Mouse (Mus musculus) forelimb bud, embryonic 11.5 days (tissue): Measurements from ENCODE around the gene Utp11.

Experiments
- DNase-seq: peaks from one replicate; pipeline ENCODE4 v3.0.0-alpha.2; 2012; ENCODE audit warnings: low read depth, low spot score

Gene Utp11

DNA sequence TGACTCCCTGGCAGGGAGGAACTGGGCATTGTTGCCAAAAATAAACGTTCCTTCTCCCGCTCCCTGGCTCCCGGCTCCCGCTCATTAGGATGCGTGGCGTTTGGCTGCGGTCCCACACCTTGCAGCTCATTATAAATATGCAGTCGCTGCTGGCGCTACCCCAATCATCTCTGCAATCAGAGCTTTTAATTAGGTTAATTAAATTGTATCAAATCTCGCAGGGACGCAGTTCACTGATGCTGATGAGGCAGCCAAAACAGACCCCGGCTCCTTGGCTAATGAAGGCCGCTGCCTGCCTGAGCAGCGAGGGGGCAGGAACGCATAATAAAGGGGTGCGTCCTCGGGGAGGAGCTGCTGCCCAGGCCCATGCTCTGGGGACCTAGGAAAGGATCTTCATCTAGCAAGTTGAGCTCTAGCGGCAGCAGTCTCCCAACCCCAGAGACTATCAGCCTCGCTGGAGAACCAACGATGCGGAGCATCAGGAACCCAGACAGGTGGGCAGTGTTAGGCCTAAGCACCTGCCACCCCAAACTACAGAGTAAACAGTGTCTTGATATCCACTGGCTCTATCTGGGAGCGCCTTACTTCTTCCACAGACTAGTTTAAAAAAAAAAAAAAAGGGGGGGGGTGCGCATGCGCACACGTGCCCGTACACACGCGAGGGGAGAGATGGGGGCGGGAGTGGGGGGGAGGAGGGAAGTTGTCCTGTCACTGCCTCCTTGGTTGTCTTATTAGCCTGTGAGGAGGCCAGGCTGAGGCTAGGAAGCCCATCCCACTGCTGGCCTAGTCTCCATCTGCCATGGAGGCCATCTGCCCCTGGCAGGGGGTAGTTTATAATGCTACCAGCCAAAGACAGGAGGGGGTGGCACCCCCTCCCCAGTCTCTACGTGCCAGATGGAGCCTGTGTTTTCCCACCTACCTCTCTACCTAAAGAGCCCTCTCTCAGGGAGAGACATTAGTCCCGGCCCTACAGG is 20.8 kb downstream of the Utp11 start:
- DNase-seq = no peak

DNA sequence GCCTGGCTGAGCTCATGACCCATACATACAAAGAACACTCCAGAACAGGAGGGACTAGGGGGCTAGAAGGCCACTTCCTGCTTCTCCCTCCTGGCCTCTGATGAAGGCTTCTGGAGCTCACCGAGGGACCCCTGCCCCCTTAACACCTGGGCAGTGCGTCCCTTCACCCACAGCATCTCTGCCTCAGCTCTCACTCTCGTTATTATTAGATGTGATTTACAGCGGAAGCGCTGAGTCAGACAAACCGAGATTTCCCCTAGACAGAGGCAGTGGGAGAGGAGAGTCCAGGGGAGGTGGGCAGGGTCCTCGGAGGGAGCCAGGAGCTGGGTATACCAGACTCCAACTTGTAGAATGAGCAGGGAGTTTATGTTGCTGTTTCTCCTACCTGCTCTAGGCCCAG is 21.8 kb downstream of the Utp11 start:
- DNase-seq = no peak

DNA sequence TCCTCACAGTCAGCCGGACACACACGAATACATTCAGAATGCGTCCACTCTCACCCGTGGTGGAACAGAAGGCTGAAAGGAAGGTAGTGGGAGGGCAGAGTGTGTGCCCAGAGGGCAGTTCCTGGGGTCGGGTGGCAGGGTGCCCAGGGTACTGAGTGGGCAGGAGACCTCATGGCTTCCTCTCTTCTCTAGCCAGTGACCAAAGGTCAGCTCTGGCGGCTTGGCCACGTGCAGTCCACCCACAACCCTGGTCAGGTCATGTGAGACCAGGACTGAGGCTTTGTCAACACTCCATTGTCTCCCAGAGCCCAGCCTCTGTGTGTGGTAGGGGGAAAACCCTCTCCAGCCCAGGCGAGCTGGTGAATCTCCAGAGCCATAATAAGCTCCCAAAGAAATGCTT is 23.2 kb downstream of the Utp11 start:
- DNase-seq = no peak

DNA sequence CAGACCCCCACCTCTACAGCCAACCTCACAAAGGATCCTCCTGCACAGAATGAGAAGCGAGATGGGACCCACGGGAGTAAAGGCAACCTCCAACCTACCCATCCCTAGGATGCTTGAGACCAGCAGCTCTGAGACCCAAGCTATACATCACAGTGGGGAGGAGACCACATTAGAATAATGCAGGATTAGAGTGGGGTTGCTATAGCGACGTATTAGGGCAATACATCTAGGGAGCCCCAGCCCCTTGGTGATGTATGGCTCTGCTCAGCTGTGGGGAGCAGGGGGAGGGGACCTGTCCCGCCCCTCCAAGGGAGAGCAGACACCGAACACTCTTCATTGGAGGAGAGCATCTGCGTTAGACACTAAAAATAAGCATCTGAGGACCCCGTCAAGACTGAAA is 25.3 kb downstream of the Utp11 start:
- DNase-seq = no peak

DNA sequence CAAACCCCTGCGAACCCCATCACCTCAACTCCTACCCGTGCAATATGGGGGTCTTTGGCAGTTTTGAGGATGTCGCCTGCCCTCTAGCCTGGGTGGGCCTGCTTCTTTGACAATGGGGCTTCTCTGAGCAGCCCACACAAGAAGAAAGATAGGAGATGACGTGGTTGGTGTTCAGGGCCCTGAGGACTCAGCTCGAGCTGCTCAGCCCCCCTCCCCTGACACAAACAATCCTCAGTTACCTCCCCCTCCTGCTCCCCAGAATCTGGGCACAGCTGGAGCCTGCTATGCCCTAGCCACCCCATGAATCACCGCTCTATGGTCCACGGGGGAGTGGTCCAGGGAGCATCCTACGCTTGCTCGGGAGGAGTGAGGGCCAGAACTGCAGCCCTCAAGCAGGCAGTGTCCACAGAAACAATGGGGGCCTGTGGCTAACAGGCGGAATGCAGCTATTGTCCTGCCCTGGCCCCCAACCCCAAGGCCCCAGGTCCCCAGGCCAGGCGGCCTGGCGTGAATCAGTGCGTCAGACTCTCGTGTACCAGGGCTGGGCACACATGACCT is 25.8 kb downstream of the Utp11 start:
- DNase-seq = no peak

DNA sequence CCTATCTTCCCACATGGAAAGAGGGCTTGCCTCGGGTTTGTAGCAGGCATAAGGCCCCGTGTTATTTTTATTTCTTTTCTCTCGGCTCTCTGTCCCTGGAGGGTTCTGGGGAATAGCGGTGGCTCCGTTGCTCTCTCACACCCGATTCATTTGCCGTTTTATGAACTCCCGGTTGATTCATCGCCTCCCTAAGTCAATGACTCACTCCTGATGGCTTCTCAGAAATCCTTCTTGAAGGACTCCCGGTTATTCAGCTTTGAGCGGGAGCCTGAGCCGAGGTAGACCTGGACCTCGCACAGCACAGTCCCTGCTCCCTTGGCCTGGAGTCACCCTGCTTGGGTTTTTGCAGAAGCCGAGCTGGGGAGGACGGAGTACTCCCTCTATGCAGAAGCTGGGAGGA is 28.8 kb downstream of the Utp11 start:
- no peak for DNase-seq

DNA sequence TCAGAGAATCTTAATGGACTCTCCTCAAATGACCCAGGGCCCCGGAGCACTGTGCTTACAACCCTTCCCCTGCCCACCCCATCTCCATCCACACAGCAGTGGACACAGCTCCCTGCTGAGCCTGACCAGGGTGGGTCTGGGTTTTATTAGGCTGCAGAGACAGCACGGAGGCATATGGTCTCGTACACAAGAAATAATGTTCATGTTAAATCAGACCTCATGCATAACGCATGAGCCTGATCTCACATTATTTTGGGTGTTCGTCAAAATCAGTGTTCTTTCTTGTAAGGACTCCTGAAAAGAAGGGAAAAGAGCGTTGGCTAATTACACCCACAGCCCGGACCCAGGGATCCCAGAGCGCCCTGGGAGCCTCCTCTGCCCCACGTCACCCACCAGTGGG is 29.2 kb downstream of the Utp11 start:
- no peak for DNase-seq

DNA sequence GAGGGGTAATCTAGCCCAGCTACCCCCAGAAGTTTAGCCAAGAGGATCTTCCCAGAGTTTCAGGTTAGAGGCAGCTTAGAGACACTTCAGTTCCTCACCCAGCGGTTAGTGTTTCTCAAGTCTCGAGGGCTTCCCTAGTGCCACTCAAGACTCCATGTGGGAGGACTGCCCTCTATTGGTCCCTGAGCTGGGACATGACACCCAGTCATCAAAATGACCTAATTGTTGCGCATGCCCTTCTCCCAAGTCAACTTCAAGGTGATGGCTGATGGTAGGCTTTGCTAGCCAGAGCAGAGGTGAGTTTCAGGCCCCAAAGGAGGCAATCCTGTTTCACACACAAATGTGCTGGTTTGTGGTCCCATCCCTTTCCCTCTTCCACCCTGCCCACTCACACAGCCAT is 30.4 kb downstream of the Utp11 start:
- no peak for DNase-seq

DNA sequence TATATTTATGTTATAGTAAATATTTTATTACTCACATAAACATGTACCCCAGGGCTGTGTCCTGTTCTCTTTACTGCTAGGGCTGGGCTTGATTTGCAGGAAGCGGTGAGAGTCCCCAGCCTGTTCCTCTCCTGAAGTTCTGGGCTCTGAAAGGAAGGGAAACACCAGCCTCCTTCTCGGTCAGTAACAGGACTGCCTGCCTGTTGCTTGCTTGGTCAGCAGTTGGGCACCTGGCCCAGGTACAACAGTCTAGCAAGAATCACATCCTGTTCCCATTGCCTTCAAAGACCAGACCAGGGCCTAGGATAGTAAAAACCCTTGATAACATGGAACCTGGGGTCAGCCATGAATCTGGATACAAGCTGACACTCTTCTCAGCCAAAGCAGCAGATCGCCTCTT is 32.8 kb downstream of the Utp11 start:
- no peak for DNase-seq

DNA sequence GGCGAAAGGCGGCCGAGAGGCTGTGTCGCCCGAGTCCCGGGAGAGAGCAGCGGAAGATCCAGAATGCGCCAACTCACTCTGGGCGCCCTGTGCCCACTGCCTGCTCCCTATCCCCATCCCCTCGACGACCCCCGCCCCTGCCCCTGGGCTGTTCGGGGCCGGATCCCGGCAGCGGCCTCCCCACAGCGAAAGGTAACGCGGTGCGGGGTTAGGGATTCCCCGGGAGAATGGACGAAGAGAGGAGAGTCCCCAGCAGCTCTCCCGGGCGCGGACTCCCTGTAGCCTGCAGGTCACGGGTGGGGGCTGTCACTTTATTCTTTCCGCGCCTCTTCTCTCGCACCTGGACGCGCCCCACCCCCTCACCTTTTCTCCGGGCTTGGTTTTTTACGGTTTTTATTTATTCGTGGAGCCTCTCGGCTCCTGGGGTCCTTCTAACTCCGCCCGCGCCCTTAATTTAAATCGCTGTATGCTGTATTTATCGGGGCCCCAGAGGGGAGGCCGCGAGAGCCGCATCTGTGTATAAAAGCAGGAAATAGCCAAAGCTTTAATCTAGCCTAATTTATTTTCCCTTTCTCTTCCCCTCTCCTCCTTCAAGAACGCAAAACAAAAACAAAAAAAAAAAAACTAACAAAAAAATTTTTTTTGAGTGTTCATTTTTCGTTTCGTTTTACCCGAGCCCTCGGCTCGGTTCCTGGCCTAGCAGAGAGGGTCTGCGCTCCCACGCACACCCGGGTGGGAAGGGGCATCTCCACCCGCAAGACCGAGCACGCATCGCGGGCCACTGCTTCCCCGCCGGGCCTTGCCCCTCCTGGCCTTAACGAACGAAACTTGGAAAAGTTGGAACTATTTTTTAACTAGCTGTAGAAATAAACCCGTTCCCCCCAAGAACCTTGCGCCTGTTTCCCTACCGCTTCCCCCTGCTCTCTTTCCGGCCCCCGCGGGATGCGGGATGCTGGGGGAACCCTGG is 33.9 kb downstream of the Utp11 start:
- DNase-seq = no peak

DNA sequence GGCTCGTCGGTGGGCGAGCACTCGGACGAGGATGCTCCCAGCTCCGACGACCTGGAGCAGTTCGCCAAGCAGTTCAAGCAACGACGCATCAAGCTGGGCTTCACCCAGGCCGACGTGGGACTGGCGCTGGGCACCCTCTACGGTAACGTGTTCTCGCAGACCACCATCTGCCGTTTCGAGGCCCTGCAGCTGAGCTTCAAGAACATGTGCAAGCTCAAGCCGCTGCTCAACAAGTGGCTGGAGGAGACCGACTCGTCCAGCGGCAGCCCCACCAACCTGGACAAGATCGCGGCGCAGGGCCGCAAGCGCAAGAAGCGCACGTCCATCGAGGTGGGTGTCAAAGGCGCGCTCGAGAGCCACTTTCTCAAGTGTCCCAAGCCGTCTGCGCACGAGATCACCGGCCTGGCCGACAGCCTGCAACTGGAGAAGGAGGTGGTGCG is 35.0 kb downstream of the Utp11 start:
- DNase-seq = no peak

DNA sequence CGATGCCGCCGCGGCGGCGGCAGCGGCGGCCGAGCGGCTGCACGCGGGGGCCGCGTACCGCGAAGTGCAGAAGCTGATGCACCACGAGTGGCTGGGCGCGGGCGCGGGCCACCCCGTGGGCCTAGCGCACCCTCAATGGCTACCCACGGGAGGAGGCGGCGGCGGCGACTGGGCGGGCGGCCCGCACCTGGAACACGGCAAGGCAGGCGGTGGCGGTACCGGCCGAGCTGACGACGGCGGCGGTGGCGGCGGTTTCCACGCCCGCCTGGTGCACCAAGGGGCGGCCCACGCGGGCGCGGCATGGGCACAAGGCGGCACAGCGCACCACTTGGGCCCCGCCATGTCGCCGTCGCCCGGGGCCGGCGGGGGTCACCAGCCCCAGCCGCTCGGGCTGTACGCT is 35.6 kb downstream of the Utp11 start:
- no peak for DNase-seq

DNA sequence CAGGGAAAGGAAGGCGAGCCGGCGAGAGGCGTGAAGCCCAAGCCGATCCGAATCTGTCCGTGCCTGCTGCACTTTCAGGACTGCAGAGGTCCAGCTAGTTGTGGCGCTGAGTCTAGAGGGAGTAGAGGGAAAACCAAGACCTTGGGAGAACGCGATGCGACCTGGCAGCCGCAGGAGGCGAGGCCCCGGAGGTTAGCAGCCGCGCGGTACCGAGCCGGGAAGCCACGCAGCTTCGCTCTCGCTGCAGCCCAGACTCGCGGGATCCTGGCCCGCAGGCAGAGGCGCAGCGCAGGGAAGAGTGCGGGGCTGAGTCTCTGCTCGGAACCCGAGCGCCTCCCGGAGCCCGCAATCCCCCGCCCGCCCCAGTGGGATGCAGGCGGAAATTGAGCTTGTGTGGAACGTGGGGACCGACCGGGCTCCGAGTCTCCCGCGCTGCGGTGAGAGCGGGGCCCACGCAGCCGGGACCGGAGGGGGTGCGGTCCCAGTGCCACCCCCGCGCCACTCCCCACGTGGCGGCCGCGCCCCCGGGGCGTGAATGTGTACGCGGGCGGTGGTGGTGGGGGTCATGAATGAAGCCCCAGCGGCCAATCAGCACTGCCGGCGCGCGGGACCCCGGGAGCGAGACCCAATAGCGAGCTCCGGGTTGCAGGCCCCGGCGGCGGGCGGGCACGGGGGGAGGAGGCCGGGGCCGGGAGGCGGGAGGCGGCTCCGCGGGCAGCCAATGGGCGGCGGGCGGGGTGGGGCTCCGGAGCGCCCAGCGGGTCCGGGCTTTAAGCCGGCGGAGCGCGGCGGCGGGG is 36.3 kb downstream of the Utp11 start:
- DNase-seq = peak; percentile 73

DNA sequence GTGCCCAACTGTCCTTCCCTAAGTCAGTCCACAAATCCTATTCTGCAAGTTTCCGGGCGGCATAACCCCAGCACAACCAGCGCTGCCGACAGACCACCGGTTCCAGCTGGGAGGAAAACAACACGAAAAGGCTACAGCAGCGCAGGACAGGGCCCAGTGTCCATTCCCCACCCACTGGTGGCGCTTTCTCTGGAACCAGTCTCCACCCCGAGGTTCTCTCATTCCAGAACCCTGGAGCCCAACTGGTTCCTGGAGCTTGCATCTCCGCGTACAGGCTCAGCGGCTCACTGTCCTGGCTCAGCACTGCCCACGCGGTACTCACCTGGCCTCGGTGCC is 36.9 kb downstream of the Utp11 start, which contains the start of gene Pou3f1:
Gene Pou3f1 (plus strand): TSS at position 290 of the 336 bp plus-strand sequence.
- no peak for DNase-seq

DNA sequence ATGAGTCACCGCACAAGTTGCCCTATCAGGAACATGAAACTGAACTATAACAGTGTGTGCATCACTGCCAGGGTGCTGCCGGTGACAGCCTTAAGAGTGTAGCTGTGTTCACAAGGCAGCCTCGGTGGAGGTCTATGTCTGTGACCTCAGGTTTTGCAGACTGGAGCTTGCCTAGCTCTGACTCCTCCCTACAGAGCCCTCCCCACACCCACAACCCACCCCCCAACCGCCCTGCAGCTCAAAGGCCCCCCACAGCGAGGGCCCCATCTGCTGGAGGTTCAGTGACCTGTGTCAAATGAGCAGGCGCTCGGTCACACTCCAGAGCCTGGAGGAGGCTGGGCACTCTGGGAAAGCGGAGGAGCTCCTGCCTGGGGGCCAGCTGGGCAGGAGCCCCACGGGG is 40.5 kb downstream of the Utp11 start:
- no peak for DNase-seq

DNA sequence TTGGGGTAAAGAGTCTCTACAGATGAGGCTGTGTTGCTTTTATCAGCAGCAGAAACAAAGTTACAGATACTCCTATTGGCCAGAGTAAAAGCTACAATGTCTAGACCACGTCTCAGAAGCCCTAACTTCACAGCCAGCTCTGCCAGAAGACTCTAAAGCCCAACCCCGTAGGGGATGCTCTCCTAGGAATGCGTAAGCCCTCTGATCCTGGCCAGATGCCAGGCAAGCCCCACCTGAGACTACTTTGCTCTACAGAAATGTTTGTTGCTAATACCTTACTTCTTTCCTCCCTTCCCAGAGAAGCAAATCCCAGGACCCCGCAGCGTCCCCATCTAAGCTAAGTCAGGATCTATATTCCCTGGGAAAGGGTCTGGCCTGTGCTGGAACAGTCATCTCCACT is 45.5 kb downstream of the Utp11 start:
- no peak for DNase-seq

DNA sequence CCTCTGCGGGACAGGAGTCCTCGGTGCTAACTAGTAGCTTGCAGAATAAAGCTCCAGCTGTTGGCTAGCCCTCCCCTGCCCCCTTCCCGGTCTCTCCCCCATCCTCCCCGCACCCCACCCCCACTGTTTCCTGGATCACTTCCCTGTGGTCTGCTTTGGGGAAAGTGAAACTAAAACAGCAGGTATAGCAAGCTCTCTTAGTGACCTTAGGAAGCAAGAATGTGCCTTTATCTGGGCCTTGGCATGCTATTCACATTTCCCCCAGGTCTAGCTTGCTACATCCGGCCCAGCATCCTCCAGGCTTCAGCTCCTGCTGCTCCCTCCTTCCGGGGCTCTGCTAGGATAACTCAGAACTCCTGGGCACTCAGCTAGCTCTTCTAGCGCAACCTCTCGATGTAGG is 46.8 kb downstream of the Utp11 start:
- no peak for DNase-seq

DNA sequence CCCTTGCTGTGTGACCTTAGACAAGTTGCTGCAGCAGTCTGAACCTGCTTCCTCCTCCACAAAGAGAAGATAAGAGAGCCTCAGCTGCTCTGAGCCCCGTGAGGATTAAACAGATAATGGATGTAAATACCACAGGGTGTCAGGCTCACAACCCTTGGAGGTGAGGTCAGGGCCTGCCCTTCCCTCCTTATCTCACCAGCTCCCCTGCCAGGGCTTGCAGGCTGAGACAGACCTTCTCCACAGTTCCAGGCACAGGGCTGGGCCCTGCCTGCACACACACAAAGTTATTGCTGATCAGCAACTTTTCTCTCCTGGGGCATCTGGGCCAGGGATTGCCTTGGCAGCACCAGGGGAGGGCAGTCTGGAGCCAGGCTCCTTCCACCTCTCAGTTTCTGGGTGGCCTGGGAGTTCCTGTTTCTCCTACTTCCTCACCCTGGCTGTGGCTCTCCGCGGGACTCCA is 48.4 kb downstream of the Utp11 start:
- no peak for DNase-seq

DNA sequence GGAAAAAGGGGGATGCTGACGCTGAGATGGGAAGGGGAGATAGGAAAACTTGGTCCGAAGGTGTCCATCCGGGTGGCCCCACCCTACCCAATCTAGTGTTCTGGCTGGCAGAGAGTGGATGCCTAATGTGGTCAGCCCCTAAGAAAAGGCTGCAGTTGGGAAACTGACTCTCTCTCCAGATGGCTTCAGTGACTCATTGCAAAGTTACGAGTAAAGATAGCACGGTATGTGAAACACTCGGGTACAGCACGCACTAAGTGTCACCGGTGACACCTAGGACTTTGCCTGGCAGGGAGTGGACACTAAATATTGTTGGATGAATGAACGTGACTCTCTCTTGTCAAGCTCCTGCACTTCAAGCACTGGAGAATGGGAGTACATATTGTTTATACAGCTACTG is 49.5 kb downstream of the Utp11 start:
- DNase-seq = no peak

DNA sequence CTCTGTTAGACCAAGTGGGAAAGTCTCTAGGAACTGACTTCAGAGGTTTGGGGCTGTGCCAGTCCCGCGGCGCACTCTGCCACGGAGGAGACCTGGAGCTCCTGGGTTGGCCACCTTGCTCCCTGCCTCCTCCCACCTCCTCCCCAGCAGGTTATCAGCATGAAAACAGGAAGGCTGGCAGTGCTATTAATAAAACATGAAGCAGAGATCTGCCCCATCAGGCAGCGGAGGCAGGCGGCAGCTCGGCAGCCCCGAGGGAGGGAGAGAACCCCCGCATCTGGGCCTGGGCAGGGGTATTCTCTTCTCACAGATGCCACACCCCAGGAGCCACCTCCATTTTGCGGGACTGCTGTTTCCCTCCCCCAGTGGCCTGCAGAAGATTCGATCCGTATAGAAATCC is 53.7 kb downstream of the Utp11 start:
- no peak for DNase-seq

DNA sequence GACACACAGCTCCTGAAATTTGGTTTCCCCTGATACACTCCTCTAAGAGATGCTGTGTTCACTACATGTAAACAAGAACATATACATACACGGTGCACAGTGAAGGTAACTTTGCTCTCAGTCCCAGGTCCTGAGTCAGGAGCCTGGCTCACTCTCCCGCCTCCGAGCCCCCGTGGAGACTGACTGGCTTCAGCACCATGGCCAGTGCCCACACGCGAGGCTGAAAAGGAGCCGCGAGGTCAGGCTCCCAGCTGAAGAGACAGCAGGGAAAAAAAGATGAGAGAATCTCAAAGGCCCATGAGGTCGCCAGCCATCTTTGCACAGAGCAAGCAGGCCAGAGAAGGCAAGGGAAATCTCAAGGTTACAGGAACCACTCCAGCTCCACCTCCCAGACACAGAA is 60.1 kb downstream of the Utp11 start:
- peak; percentile 59 for DNase-seq
